Mouse (Mus musculus) liver, embryonic 14.5 days (tissue): ENCODE results near the gene Odf2l.

ENCODE experiments used
- CTCF ChIP-seq: IDR thresholded peaks from 2 replicates; pipeline ENCODE4 v1.5.1; 2016; ENCODE audit warnings: antibody characterized with exemption, low read depth, control low read depth
- EP300 ChIP-seq: IDR thresholded peaks from 2 replicates; pipeline ENCODE4 v1.6.1; 2016; ENCODE audit warnings: antibody characterized with exemption, low read depth

GRCm38 (mm10) chr3:145117637-145118036 is 751 bp upstream of the Odf2l start:
- TF ChIP-seq CTCF (no peak), EP300 (no peak)
